Mouse (Mus musculus) cerebellum, adult 2 months (tissue): Measurements from ENCODE around the gene Lyl1. TPM values are rescaled to one million over a fixed set of nuclear protein-coding genes. Genes with fewer than 3 reads are reported as not detected.
A peak's percentile ranks its signal among the peaks of the same experiment; 100 is the strongest.

ENCODE experiments used
- DNase-seq, 2 experiments: peaks; one replicate each; pipeline ENCODE4 v3.0.0; 2021
- H3K27ac ChIP-seq: fragments of 200-500 bp; 2 replicates; pipeline ENCODE4 v1.5.1; 2012; ENCODE audit warnings: low read length, control low read depth, inconsistent platforms; ENCODE audit not compliant: insufficient read depth
- H3K27me3 ChIP-seq: fragments of 200-500 bp; 2 replicates; pipeline ENCODE4 v1.6.1; 2012; ENCODE audit warnings: inconsistent platforms, mild to moderate bottlenecking, low read length, moderate library complexity; ENCODE audit not compliant: control insufficient read depth, insufficient read depth
- H3K4me1 ChIP-seq: fragments of 200-500 bp; 2 replicates; pipeline ENCODE4 v1.6.1; 2011; ENCODE audit warnings: low read length; ENCODE audit not compliant: control insufficient read depth, insufficient read depth
- H3K4me3 ChIP-seq: fragments of 200-500 bp; replicated peaks from 2 replicates; pipeline ENCODE3; 2011; ENCODE audit warnings: mild to moderate bottlenecking, low read depth, low read length, control low read depth; ENCODE audit not compliant: insufficient read depth
- CTCF ChIP-seq: fragments of 200-500 bp; IDR thresholded peaks from 2 replicates; pipeline ENCODE4 v1.5.1; 2011; ENCODE audit warnings: low read depth, mild to moderate bottlenecking, control low read depth, low read length, moderate library complexity, borderline replicate concordance; ENCODE audit not compliant: insufficient read depth
- POLR2A ChIP-seq: fragments of 200-500 bp; IDR thresholded peaks from 2 replicates; pipeline ENCODE4 v1.6.1; 2011; ENCODE audit warnings: low read length, control low read depth, borderline replicate concordance; ENCODE audit not compliant: insufficient read depth
- WGBS: fragments of 180-500 bp; shearing (Covaris S2); methylation state at CpG from one replicate; pipeline ENCODE4 v1.1.7; 2018; 5-methylcytosine and 5-hydroxymethylcytosine counted together
- polyA plus RNA-seq: library from polyadenylated mRNA; depleted of rRNA; stranded (reverse); fragments of >200 nt; gene quantifications from 2 replicates; pipeline ENCODE4 v1.2.3, GENCODE M21; 2012

Lyl1 gene
- polyA plus RNA-seq, 1 experiment = 1.7 TPM

DNA sequence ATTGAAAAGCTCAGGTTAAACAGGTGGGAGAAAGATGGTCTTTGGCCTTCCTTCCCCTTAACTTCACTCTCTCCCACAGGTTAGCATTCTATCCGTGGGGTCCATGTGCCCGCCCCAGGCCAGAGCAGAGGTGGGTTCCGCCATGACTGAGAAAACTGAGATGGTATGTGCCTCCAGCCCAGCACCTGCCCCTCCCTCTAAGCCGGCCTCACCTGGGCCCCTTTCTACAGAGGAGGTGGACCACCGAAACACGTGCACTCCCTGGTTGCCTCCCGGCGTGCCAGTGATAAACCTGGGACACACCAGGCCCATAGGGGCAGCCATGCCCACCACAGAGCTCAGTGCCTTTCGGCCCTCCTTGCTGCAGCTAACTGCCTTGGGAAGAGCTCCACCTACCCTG lies 1.3 kb downstream of the Lyl1 start:
- TF ChIP-seq CTCF = no peak
- no peak for TF ChIP-seq POLR2A
- no peak overlapping the region for H3K27ac ChIP-seq
- H3K4me1 ChIP-seq = peaks cover 16% of the 10 kb centered on the region
- no peak overlapping the region for H3K4me3 ChIP-seq
- DNase-seq = no peak
- H3K27me3 ChIP-seq = no peaks in the 10 kb centered on the region
- 84% methylated on average over 9 of the region's 9 CpGs for WGBS

DNA sequence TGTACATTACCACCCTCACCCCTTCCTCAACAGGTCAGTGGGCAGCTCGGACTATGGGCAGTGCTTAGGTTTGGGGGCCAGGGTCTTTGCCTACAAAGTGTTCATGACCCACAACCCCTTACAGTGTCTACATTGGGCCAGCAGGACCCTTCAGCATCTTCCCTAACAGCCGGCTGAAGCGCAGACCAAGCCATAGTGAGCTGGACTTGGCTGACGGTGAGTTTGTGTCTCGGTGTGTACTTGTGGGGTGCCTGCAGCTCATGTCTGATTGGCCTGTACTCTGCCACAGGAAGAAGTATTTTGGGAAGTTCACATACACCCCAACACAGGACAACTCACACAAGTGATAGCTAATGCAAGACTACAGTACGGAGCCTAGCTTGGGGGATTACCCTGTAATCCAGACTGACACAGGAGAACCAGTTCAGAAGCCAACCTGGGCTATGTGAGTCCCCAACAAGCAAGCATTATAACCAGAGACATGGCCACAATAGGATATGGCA lies 1.8 kb downstream of the Lyl1 start:
- DNase-seq = no peak
- TF ChIP-seq POLR2A (no peak), CTCF (no peak)
- no peaks in the 10 kb centered on the region for H3K27me3 ChIP-seq
- peaks cover 16% of the 10 kb centered on the region for H3K4me1 ChIP-seq
- no peak overlapping the region for H3K4me3 ChIP-seq
- 76% methylated on average over 6 of the region's 6 CpGs for WGBS
- no peak overlapping the region for H3K27ac ChIP-seq

DNA sequence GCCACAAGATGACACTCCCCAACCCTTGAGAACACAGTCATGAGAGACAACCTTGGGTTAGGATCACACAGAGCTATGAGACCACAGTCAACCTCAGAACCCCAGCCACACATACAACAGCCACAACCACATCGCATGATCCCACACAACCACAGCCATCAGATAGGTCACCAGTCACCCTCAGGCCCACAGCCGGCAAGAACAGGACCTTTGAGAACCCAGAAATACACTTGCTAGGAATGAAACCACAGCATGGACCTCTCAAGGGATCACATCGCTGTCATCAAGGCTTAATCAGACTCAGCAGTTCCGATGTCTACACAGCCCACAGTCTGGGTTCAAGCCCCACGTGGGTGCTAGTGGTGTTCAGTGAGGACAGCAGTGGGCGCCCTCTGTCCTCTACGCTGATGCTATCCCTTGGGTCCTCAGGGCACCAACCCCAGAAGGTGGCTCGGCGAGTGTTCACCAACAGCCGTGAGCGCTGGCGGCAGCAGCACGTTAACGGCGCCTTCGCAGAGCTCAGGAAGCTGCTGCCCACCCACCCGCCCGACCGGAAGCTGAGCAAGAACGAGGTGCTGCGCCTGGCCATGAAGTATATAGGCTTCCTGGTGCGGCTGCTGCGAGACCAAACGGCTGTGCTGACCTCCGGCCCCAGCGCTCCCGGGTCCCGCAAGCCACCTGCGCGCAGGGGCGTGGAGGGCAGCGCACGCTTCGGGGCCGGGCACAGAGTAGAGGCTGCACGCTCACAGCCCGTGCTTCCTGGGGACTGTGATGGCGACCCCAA lies 2.4 kb downstream of the Lyl1 start:
- Histone ChIP-seq H3K4me1 (peaks cover 17% of the 10 kb centered on the region), H3K27ac (no peak overlapping the region), H3K27me3 (no peaks in the 10 kb centered on the region), H3K4me3 (no peak overlapping the region)
- WGBS = 50% methylated on average over 38 of the region's 38 CpGs
- TF ChIP-seq POLR2A = no peak
- peak in 1 of 2 experiments; percentile 33 for DNase-seq

DNA sequence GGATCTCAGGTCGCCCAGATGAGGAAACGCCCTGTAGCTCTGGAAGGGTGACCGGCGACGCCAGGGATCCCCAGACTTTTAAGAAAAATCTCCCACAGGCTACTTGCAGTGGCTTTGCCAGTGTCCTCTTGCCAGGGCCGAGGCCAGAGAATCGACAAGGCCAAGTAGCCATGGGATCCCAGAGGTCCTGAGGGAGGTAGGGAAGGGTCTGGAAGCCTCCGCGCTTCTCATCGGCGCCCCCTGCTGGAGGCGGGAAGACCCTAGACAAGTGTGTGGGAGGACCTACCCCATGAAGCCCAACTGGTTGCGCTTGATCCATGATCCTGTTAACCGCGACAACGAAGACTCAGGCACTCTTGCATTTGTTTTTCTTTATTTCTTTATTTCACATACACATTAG lies 3.1 kb downstream of the Lyl1 start:
- peak; percentile 59 to 70 for DNase-seq
- no peaks in the 10 kb centered on the region for H3K27me3 ChIP-seq
- TF ChIP-seq POLR2A (no peak), CTCF (peak; percentile 58; the same call in 1 of the 2 replicates)
- H3K27ac ChIP-seq = no peak overlapping the region
- 28% methylated on average over 16 of the region's 16 CpGs for WGBS
- H3K4me3 ChIP-seq = no peak overlapping the region
- peaks cover 20% of the 10 kb centered on the region for H3K4me1 ChIP-seq

DNA sequence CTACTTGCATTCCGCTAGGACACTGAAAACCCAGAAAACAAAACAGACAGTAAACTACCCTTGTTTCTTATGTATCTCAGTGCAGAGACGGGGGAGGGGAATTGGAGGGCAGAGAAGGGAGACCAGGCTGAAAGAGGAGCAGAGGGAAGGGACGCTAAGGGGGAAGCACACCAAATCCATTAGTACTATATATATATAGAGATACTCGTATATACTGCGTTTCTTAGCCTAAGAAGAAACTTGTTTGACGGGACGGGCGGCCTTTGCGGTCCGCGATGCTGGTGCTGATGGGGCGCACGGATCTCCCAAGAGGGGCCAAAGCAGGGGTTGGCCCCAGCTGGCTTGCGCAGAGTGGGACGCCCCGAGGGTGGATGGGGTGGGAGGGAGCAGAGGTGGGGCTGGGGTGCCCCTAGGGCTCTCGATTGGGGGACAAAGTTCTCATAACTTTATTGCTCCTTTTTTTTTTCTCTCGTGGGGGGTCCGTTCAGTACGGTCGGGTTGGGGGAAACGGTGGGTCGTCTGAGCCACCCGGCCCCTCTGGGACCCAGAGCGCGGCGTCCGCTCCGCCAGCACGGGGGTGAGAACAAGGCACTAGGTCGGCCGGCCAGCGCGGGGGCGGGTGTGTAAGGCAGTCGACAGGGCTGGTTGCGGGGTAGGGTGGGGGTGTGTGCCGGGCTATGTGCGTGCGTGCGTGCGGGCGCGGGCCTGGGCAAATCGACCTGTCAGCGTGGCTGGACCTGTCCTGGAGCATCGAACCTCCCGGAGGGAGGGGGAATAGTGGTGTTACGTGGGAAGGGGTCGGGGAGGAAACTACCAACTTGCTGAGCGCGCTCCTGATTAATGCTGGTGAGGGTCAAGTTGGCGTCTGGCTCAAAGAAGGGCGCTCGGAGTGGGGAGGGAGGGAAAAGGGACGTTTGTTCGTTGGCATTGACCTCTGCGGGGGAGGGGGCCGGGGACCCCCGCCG lies 3.9 kb downstream of the Lyl1 start:
- no peak overlapping the region for H3K27ac ChIP-seq
- 33% methylated on average over 61 of the region's 61 CpGs for WGBS
- TF ChIP-seq CTCF (no peak), POLR2A (no peak)
- no peaks in the 10 kb centered on the region for H3K27me3 ChIP-seq
- peak in 1 of 2 experiments; percentile 40 for DNase-seq
- peaks cover 16% of the 10 kb centered on the region for H3K4me1 ChIP-seq
- no peak overlapping the region for H3K4me3 ChIP-seq

DNA sequence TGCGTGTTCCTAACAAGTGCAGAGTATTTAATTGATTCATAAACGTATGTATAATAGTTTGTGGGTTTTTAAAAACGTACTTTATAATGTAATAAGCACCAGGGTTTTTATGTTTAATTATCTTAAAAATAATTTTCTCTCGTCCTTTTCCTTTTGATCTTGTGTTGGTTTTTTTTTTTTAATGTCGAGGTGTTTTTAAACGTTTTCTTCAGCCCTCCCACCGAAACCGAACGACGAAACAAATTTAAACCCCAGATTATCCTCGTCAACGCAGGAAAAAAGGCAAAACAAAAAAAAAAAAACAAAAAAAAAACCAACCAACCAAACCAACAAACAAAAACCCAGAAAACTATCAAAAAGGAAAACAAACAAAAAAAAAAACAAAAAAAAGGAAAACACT lies 4.7 kb downstream of the Lyl1 start:
- Histone ChIP-seq H3K27me3 (no peaks in the 10 kb centered on the region), H3K4me1 (peaks cover 15% of the 10 kb centered on the region), H3K4me3 (no peak overlapping the region), H3K27ac (no peak overlapping the region)
- no peak for DNase-seq
- TF ChIP-seq POLR2A (no peak), CTCF (no peak)
- WGBS = 72% methylated on average over 12 of the region's 12 CpGs

DNA sequence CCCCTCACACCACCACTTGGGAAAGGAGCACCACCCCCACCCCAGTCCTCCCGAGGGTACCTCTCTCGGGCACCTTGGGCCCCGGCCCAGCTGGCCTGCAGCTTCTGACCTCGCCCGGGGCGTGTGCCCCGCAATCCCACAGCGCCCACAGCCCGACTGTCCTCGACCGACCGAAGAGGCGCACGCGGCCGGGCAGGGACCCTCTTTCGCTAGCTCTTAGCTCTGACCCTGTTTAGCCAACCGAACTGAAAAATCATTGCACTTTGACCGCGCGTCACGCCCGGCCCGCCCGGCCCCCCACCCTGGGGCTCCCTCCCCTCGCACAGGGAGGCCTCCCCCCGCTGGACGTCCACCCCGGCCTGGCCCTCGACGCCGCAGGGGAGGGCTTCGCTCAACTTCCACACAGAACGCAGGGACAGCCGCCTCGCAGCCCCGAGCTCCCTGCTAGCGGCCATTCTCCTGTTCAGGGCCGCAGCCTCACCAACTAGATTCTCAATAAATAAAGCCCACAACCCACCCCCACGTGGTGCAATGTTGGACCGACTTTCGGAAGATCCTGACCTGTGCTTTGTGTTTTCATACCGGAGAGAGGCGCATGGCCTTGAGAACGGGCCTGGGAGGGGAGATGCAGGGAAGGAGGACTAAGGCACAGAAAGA lies 5.5 kb downstream of the Lyl1 start:
- Histone ChIP-seq H3K4me1 (peaks cover 18% of the 10 kb centered on the region), H3K27me3 (no peaks in the 10 kb centered on the region), H3K27ac (no peak overlapping the region), H3K4me3 (no peak overlapping the region)
- DNase-seq = no peak
- TF ChIP-seq POLR2A = no peak
- TF ChIP-seq CTCF = no peak
- WGBS = 52% methylated on average over 45 of the region's 45 CpGs
